Mouse (Mus musculus) erythroblast, embryonic 14.5 days (primary cell): ENCODE results near the gene Rnaset2b. TPM values are rescaled to one million over a fixed set of nuclear protein-coding genes. Genes with fewer than 3 reads are reported as not detected.
"Not testable (repeated sequence)": the region's sequence is repeated elsewhere in the genome, so short reads cannot be mapped to it uniquely, and the experiment has no call there.

ENCODE experiments used
- H3K27me3 ChIP-seq: 2 replicates; pipeline ENCODE4 v1.6.1; 2012; ENCODE audit warnings: inconsistent platforms; ENCODE audit not compliant: control insufficient read depth
- H3K36me3 ChIP-seq: 2 replicates; pipeline ENCODE4 v1.6.1; 2012; ENCODE audit warnings: mild to moderate bottlenecking, inconsistent platforms; ENCODE audit not compliant: control insufficient read depth
- H3K4me1 ChIP-seq: 2 replicates; pipeline ENCODE4 v1.6.1; 2012; ENCODE audit warnings: inconsistent platforms; ENCODE audit not compliant: control insufficient read depth
- H3K4me3 ChIP-seq: replicated peaks from 2 replicates; pipeline ENCODE3; 2012; ENCODE audit warnings: moderate library complexity, mild to moderate bottlenecking, inconsistent platforms
- H3K9me3 ChIP-seq: 2 replicates; pipeline ENCODE4 v1.6.1; 2012; ENCODE audit warnings: low read length, inconsistent platforms, mixed read lengths; ENCODE audit not compliant: control insufficient read depth
- polyA plus RNA-seq: library from polyadenylated mRNA; stranded (reverse); fragments of >175 nt; gene quantifications from 2 replicates; pipeline ENCODE4 v1.2.3, GENCODE M21; 2012

Rnaset2b gene
- 5.6 and 16.4 TPM in 2 replicates for polyA plus RNA-seq

- H3K4me3 ChIP-seq, H3K9me3 ChIP-seq: not testable (repeated sequence)
These were observed at the start of gene Rnaset2b for GRCm38 (mm10) chr17:6970334-6970733. Rnaset2b (plus strand) TSS chr17:6970634.

DNA sequence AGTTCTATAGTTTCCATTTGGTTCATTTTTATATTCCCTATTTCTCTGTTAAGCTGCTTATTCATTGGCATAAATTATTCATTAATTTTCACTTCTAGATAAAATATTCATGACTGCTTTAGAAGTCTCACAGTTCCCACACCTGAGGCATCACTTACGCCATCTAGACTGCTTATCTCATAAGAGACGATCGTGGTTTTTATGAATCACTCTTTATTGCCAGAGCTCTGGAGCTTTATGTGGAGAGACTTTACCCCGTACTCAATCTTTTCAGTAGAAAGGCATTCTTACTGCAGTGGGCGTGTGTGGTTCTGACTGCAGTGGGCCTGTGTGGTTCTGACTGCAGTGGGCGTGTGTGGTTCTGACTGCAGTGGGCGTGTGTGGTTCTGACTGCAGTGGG is 38.8 kb upstream of the Rnaset2b start:
- H3K9me3 ChIP-seq, result not testable (repeated sequence)

More at GRCm38 (mm10) chr17:6970334-6970733, at the start of gene Rnaset2b:
- H3K27me3 ChIP-seq, H3K36me3 ChIP-seq, H3K4me1 ChIP-seq: not testable (repeated sequence)

GRCm38 (mm10) chr17:6942560-6942959 is 27.9 kb upstream of the Rnaset2b start:
- H3K4me3 ChIP-seq, H3K27me3 ChIP-seq, H3K36me3 ChIP-seq, H3K9me3 ChIP-seq, H3K4me1 ChIP-seq: not testable (repeated sequence)

More for the DNA sequence above, 38.8 kb upstream of the Rnaset2b start:
- H3K27me3 ChIP-seq, H3K4me3 ChIP-seq, H3K36me3 ChIP-seq, H3K4me1 ChIP-seq: not testable (repeated sequence)

DNA sequence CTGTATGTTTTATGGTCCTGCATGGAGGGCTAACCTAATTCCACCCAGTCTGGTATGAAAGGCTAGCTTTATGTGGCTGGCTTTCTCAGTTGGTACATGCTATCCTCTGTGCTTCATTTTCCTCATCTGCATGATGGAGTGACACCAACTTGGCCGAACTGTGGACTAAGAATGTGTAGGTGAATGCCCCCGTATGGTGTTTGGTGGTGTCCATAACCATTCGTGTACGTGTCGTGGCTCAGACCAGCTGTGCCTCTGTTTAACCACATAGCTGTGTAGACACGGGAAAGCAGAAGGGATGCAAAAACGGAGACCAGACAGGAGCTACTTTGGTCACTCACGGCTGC is 22.8 kb upstream of the Rnaset2b start:
- H3K4me1 ChIP-seq, result peaks cover 10% of the 10 kb centered on the region
- not testable (repeated sequence) for H3K9me3 ChIP-seq, H3K27me3 ChIP-seq, H3K36me3 ChIP-seq
- peak overlapping the region; percentile 68 for H3K4me3 ChIP-seq

GRCm38 (mm10) chr17:6947984-6948768 is 22.3 kb upstream of the Rnaset2b start, which contains the start of gene Rsph3b:
Rsph3b (minus strand) TSS chr17:6948682.
- H3K9me3 ChIP-seq, H3K27me3 ChIP-seq, H3K36me3 ChIP-seq: not testable (repeated sequence)
- Histone ChIP-seq H3K4me1 (peaks cover 10% of the 10 kb centered on the region), H3K4me3 (peak within 1 kb of the TSS; percentile 68)

DNA sequence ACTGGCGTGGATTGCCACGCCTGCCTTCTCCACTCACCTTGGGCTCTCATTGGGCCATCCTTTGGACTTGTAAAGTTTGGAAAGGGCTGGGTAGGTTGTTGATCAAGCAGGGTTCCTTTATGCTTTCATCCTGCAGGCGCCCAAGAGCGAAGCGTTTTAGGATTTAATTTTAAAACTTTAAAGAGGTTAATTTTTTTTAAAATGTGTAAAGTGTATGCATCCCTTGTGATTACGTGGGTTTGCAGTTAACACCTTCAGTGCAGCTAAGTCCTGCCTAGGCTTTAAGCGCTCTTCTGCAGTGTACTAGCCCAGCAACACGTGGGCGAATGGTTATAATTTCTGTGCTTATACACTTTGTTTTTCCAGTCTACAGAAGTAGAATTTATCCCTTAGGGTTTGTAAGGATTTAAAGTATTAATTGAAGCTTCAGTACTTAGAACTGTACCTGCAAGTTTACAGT is 21.6 kb upstream of the Rnaset2b start:
- peak overlapping the region; percentile 53 for H3K4me3 ChIP-seq
- not testable (repeated sequence) for H3K9me3 ChIP-seq, H3K27me3 ChIP-seq, H3K36me3 ChIP-seq
- H3K4me1 ChIP-seq, result peaks cover 10% of the 10 kb centered on the region

- peaks cover 13% of the 10 kb centered on the region for H3K36me3 ChIP-seq
- not testable (repeated sequence) for H3K4me3 ChIP-seq, H3K4me1 ChIP-seq, H3K27me3 ChIP-seq, H3K9me3 ChIP-seq
These were observed 11.6 kb upstream of the Rnaset2b start for GRCm38 (mm10) chr17:6958881-6959280.

GRCm38 (mm10) chr17:6959543-6960259 is 10.7 kb upstream of the Rnaset2b start:
- H3K36me3 ChIP-seq, result peaks cover 12% of the 10 kb centered on the region
- not testable (repeated sequence) for H3K4me3 ChIP-seq, H3K9me3 ChIP-seq

DNA sequence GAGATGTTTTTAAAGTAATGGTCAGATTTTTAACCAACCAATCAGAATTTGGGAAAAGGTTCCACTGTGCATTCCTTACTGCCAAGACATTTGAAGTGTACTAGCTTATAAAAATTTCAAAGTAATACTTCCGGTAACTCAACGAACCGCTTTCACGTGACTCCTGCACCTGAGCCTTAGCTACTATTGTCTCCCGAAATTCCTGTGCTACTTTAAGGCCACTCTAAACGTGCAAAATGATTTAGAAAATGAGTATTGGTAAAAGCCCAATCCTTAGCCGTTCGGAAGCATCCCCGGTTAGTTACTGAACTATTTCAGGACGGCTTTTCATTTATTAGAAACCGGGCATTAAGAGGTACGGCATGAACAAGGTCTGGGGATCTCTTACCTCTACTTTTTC is 10.1 kb upstream of the Rnaset2b start:
- not testable (repeated sequence) for H3K27me3 ChIP-seq, H3K4me3 ChIP-seq, H3K9me3 ChIP-seq, H3K36me3 ChIP-seq, H3K4me1 ChIP-seq

More at GRCm38 (mm10) chr17:6959543-6960259, 10.7 kb upstream of the Rnaset2b start:
- not testable (repeated sequence) for H3K4me1 ChIP-seq, H3K27me3 ChIP-seq

DNA sequence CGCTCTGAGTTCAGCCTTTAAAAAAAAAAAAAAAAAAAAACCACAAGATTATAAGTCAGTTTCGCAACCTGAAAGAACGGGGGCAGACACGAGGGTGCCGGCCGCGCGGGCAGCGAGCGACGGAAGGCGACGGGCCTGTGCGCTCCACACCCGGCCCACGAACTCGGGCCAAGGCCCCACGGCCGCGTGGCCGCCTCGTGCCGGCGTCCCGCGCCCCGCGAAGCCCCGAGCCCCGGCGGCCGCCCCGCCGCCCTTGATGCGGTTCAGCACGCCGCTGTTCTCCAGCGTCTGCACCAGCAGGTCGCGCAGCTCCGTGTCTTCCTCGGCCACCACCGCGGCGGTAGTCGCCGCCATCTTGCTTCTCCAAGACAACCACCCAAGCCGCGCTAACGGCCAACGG is 9.7 kb upstream of the Rnaset2b start, which contains the start of gene Tagap1:
Tagap1 (minus strand) TSS at position 381 of the 400 bp plus-strand sequence.
- not testable (repeated sequence) for H3K9me3 ChIP-seq, H3K36me3 ChIP-seq, H3K4me1 ChIP-seq, H3K27me3 ChIP-seq
- peak within 1 kb of the TSS; percentile 62 for H3K4me3 ChIP-seq

- not testable (repeated sequence) for H3K4me1 ChIP-seq, H3K36me3 ChIP-seq, H3K27me3 ChIP-seq, H3K9me3 ChIP-seq
- H3K4me3 ChIP-seq, result peak overlapping the region; percentile 37
These were observed 9.0 kb upstream of the Rnaset2b start for GRCm38 (mm10) chr17:6961181-6962000.

DNA sequence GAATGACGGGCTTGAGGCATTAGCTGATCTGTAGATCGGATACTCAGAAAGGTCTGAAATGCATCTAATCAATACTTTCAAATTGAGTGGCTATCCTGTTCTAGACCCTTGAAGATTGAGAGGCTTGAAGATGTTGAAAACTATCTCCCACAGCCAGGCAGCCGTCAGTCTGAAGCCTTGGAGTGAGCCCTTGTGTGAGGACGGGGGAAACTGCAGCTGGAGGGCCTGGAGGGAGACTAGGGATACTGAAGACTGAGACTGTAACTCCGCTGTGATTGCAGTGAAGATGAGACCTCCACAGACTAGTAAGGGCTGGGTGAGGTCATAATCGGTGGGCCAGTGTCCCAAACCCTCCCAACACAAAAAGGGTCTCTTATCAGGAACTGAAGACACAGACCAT is 8.1 kb upstream of the Rnaset2b start:
- H3K4me3 ChIP-seq, H3K9me3 ChIP-seq, H3K4me1 ChIP-seq, H3K36me3 ChIP-seq, H3K27me3 ChIP-seq: not testable (repeated sequence)

- not testable (repeated sequence) for H3K36me3 ChIP-seq, H3K27me3 ChIP-seq, H3K4me3 ChIP-seq, H3K4me1 ChIP-seq, H3K9me3 ChIP-seq
These were observed 7.5 kb upstream of the Rnaset2b start for GRCm38 (mm10) chr17:6962936-6963335.

DNA sequence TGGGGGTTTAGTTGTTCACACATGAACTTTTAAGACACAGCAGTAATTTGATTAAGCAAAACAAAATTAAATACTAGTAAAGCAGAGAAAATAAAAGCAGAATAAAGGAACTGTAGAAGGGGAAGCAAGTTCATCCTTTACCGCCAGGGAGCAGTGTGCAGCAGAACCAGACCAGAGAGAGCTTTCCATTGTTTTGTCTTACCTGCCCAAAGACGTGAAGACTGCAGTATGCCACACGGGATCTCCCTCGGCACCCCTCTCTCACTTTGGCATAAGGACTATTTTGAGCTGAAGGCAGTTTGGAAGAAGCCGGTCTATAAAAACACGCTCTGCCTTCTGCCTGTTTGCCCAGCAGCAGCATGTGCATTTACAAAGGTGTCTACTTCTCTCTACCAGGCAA is 5.1 kb upstream of the Rnaset2b start:
- not testable (repeated sequence) for H3K4me1 ChIP-seq, H3K9me3 ChIP-seq, H3K4me3 ChIP-seq, H3K36me3 ChIP-seq, H3K27me3 ChIP-seq
